Mouse (Mus musculus): ENCODE measurements at regions not wholly inside any gene's neighbourhood (a gene's known extent, or its start where the extent isn't known, plus 50 kb on each side); places are given as distances from the start of the nearest gene placed in this dataset.

DNA sequence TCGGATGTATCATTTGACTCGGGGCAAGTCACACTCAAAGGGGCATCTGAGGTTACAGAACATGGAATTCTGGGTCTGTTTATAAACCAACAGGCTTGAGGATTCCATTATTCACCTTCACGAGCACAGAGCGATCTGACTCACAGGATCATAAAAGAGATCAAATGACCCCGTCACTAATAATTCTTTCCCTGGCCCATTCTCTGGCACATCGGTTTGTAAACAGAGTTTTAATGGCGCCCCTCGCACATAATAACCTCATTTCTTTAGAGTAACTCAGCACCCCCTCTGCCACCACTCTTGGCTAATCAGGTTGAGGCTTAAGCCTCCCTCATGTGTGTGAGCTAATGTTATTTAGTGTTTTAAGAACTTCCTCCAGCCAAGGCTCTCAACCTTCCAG lies 183.3 kb upstream of the Tbx3 start:
- DNase-seq (ENCODE audit: low spot score in 2 of 2), result no peak

- DNase-seq (ENCODE audit: low spot score in 2 of 2), result no peak
Observed at GRCm38 (mm10) chr5:119497501-119497900, 173.0 kb upstream of the Tbx3 start.

GRCm38 (mm10) chr5:119498431-119498830 lies 172.0 kb upstream of the Tbx3 start:
- DNase-seq (ENCODE audit: low spot score in 2 of 2), result no peak

- no peak for DNase-seq (ENCODE audit: low spot score in 2 of 2)
Observed at GRCm38 (mm10) chr5:119507709-119508108, 162.8 kb upstream of the Tbx3 start.

- peak in 1 of 2 experiments; percentile 25 for DNase-seq (ENCODE audit: low spot score in 2 of 2)
Observed at GRCm38 (mm10) chr5:119518506-119519252, 151.8 kb upstream of the Tbx3 start.

- DNase-seq (ENCODE audit: low spot score in 2 of 2), result no peak
Observed at GRCm38 (mm10) chr5:119524171-119524570, 146.3 kb upstream of the Tbx3 start.

GRCm38 (mm10) chr5:119525960-119526359 lies 144.5 kb upstream of the Tbx3 start:
- no peak for DNase-seq (ENCODE audit: low spot score in 2 of 2)

GRCm38 (mm10) chr5:119530009-119530408 lies 140.5 kb upstream of the Tbx3 start:
- DNase-seq (ENCODE audit: low spot score in 2 of 2), result no peak

DNA sequence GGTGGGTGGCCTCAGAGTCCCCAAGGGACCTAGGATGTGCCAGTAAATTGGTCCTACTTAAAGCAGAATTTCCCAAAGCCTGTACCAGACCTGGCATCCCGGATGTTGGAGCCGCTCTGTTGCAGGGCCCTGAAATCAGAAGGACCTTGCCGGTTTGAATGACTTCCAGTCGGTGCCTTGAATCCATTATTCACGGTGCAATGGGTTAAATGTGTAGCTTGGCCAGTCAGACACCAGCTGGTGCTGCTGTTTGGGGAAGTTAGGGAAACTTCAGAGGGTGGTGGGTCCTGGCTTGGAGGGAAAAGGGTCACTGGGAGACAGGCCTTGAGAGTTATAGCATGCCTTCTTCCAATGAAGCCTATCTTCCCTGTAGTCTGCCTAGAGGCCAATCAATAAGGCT lies 135.5 kb upstream of the Tbx3 start:
- DNase-seq (ENCODE audit: low spot score in 2 of 2), result no peak

DNA sequence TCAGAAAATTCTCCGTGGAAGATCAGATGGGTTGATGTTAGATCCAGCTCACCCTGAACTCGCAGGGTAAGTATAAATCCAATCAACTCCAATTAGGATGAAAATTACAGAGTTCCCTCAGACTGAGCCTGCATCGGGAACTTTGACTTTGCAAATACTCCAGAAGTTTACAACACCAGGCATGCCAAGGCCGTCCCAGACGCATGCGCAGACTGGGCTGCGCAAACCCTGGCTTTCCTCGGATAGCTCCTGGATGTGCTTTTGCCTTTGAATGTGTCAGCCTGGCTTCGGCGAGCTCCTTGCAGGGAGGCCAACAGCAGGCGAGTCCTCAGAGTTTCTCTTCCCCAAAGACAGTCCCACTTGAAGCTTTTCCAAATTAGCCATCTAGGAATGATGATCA lies 127.6 kb upstream of the Tbx3 start:
- DNase-seq (ENCODE audit: low spot score in 2 of 2), result no peak

GRCm38 (mm10) chr5:119543716-119544115 lies 126.8 kb upstream of the Tbx3 start:
- DNase-seq (ENCODE audit: low spot score in 2 of 2), result no peak

GRCm38 (mm10) chr5:119544681-119545080 lies 125.8 kb upstream of the Tbx3 start:
- DNase-seq (ENCODE audit: low spot score in 2 of 2), result no peak

GRCm38 (mm10) chr5:119547070-119547469 lies 123.4 kb upstream of the Tbx3 start:
- no peak for DNase-seq (ENCODE audit: low spot score in 2 of 2)

- no peak for DNase-seq (ENCODE audit: low spot score in 2 of 2)
Observed at GRCm38 (mm10) chr5:119550916-119551315, 119.6 kb upstream of the Tbx3 start.

DNA sequence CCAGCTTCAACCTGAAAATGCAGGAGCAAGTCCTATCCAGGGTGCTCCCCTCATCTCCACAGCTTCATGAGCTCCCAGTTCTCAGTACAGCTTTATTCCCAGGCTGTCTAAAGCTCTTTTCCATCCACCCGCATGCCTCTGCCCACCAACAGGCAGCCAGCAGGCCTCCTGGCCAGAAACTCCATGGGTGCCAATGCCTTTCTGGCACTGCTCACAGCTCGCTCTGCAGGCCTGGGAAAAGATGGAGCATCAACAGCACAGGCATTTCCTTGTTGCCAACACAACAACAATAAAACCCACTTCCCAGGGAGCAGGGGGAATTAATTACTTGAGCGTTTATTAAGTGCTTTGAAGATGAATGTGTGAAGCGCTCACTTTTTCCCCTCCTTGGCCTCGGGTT lies 117.0 kb upstream of the Tbx3 start:
- DNase-seq (ENCODE audit: low spot score in 2 of 2), result no peak

DNA sequence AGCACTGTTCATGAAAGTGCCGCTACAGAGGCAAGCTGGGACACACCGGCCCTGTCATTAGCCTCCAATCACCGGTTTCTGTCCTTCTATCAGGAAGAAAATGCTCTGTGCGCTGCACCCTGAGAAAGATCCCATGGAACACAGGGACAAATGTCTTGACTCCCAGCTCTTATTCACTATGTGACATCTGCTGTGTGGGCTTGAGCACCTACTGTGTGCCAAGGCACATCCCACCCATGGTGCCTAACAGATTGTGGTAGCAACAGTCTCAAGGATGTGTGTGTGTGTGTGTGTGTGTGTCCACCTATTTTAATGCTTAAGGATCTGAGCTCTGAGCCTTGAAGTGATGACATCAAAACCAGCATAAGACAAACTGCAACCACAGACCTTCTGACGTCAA lies 113.4 kb upstream of the Tbx3 start:
- no peak for DNase-seq (ENCODE audit: low spot score in 2 of 2)

DNA sequence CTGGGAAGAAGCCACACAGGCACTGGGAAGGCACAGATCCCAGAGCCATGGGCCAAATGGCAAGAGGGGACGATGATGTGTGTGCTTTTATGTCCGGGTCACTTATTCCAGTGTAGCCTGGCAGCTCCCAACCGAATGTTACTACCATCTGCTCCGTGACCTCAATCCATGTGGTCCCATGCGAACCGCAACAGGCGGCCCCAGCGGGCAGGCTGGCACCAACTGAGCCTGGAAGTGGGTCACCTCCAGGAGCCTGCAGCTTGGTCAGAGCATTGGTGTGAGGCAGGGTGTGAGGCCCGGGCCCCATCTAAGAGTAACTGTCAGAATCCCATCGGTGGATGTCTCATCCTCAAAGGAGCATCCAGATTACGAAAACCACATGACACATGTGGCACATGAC lies 110.8 kb upstream of the Tbx3 start:
- no peak for DNase-seq (ENCODE audit: low spot score in 2 of 2)

- DNase-seq (ENCODE audit: low spot score in 2 of 2), result no peak
Observed at GRCm38 (mm10) chr5:119560392-119560791, 110.1 kb upstream of the Tbx3 start.

DNA sequence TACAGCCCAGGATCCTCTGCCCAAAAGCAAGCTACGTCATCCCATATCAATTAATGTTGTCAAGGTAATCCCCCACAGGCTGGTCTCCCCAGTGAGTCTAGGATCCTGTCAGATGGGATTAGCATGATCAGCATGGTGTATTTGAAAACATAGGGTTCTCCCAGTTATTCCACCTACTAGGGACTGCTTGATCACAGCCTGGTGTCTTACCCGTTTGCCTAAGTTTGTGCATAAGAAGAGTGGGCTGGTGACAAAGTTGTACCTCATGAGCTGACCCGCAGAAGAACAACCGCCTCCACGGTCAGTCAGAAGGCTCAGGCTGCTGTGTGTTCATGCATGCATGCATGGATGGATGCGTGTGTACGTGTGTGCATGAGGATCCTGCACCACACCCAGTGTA lies 108.9 kb upstream of the Tbx3 start:
- DNase-seq (ENCODE audit: low spot score in 2 of 2), result no peak

DNA sequence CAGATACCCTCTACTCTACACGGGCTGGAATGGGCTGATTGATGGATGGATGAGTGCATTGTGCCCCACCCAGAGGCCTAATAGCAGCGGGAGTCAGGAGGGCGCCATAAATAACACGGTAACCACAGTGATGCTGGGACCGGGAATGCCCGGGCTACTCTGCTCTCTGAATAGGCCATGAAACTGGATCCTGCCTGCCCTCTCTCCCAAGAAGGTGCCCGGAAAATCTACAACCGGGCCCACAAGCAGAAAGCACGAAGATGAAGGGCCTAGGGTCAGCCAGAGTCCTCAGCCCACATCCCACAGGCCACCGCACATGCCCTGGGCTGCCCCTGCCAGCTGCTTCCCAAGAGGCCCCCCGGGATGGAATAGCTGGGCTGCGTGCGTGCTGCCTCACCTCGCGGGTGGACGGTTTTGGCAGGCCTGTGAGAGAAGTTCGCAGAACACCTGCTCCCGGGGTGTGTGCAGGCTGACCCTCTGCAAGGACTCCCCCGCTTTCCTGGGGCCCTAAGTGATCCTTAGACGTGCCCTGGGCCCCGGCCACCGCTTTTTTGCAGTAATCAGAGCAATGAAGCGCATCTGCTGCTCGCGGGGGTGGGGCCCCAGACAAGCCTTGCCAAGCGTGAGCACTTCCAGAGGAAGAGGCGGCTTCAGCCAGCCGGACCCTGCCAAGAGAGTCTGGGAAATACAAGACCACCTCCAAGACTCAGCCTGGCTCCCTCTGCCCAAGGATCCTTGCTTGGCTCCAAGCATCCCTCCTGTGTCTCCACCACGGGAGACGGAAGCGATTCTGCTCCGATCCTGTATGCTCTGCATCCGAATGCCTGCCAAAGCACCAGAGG lies 106.7 kb upstream of the Tbx3 start:
- peak in 1 of 2 experiments; percentile 27 for DNase-seq (ENCODE audit: low spot score in 2 of 2)

DNA sequence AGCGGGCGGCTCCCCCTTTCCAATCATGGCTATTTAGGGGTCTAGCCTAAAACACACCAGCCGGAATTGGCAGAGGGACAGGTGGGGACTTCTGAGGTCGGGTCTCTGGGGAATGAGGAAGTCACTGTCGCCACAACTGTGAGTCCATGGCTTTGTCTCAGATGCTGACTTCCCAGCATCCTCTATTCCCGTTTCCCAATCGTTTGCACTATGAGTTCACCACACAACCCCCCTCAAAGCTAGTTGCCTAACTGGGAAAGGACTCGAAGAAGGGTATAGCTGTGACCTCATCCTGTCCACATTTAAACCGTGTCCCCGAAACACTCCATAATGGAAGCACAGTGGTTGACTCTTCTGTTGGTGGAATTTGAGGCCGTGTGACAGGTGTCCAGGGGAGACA lies 102.8 kb upstream of the Tbx3 start:
- no peak for DNase-seq (ENCODE audit: low spot score in 2 of 2)

DNA sequence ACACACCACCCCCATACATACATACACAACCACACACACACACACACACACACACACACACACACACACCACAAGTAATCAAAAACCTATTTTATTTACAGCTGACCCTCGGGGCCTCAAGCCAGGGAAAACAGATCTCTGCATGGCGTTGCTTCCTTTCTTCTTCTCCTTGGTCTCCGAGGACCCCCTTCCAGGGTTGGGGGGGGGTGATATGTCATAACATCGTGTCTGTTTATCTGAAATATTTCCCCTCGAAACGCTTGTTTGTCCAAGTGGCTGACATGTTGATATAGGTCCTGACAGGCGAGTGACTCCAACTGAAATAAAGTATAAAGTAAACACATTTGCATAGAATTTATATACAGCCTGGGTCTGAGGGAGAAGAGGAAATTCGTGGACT lies 100.4 kb upstream of the Tbx3 start:
- no peak for DNase-seq (ENCODE audit: low spot score in 2 of 2)

- DNase-seq (ENCODE audit: low spot score in 2 of 2), result no peak
Observed at GRCm38 (mm10) chr5:119571644-119572043, 98.8 kb upstream of the Tbx3 start.

Measured in urinary bladder, postnatal 4 days (tissue).